Mouse (Mus musculus) cortical plate, adult 2 months (tissue): ENCODE data around the gene Fem1b.

Source experiments
- CTCF ChIP-seq: fragments of 200-500 bp; IDR thresholded peaks from 2 replicates; pipeline ENCODE4 v1.5.1; 2011; ENCODE audit warnings: mild to moderate bottlenecking, control low read depth, low read length; ENCODE audit not compliant: insufficient read depth; ENCODE audit errors: extremely low read depth
- POLR2A ChIP-seq: fragments of 200-500 bp; IDR thresholded peaks from 2 replicates; pipeline ENCODE4 v1.6.1; 2011; ENCODE audit warnings: mild to moderate bottlenecking, low read length, control low read depth; ENCODE audit not compliant: insufficient read depth; ENCODE audit errors: extremely low read depth

GRCm38 (mm10) chr9:62777461-62777860, 34.3 kb downstream of the Fem1b start:
- TF ChIP-seq CTCF (peak; percentile 95), POLR2A (no peak)
